Mouse (Mus musculus): ENCODE measurements around the gene Fpr2. TPM values are rescaled to one million over a fixed set of nuclear protein-coding genes. Genes with fewer than 3 reads are reported as not detected.

Gene Fpr2
- polyA plus RNA-seq (2012; rRNA removed), result 19.7 and 24.7 TPM in 2 replicates

DNA sequence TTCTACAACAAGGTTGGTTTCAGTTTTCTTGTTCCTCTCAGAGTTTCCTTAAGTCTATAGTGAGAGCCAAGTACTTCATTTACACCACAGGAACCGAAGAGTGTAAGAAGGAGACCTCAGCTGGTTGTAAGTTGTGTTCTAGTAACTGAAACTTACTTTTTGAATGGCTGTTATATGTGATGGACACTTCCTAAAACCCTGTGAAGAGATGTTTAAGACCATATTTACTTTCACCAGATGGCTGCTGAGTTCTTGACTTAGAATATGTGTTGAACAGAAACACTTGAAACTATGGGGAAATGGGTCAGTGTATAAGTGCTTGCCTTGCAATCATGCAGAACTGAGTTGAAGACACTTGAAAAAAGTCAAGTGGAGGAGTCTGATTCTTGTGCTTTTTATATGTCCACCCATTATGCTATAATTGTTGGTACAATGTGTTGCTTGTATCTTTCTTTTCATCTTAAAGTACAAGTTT is at the start of gene Fpr2, which contains the start of gene Fpr3:
TSS of gene Fpr2 (plus strand) at position 51 of the 475 bp plus-strand sequence.
TSS of gene Fpr3 (plus strand) at position 79 of the 475 bp plus-strand sequence.

DNA sequence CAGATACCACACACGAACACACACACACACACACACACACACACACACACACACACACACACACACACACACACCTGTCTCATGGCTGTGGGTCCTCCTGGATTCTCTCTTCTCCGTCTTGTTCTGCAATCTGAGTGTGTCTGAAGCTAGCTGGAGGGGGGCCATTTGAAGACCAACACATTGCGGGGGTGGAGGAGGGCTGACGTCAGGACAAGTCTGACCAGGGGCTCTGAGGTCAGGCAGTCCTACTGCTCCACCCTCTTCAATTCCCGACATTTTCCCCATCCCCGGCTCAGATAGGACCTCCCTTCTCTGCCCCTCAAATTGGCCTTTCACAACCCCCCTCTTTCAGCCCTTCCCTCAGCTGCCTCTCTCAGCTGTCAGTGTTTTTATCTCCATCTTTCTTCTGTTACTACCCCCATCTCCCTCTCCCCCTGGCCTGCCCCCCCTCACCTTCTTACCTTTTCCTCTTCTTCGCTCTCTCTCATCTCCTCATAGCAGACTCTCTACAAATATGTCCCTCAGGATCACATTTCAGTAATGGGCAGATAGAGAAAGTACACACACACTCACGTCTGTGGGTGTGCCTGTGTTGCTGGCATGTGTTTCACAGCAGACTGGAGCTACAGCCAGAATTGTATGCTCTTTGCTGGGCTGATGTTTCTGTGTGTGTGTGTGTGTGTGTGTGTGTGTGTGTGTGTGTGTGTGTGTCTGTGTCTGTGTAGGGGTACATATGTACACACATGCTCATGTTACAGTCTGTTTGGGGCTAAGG is 32.4 kb upstream of the Fpr2 start, which contains the start of gene Has1:
TSS of gene Has1 (minus strand) at position 142 of the 775 bp plus-strand sequence.

DNA sequence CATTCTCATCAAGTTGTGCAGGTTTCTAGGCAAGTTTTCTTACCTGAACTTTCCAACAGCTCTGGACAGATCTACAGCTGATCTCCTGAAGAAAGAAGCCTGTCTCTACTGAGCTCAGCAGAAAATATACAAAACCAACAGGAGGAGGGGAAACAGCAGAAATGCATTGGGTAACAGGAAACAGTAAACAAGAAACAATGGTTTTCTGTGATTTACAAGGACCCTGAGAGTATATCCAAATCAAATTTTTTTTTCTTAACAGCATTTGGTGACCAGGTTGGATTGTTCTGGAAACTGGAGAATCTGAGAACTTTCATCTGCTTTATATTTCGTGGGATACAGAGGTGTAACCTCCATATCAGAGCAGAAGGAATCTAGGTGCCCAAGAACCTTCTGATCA is 3.8 kb upstream of the Fpr2 start, which contains the start of gene Fpr1:
TSS of gene Fpr1 (minus strand) at position 101 of the 400 bp plus-strand sequence.

Other genes with a start within 250 kb of the Fpr2 start
- not detected in 2 replicates for gene Vmn2r90, start 184.1 kb upstream of the Fpr2 start, polyA plus RNA-seq (2012; rRNA removed)
- 6.8 and 10.5 TPM in 2 replicates for gene Spaca6, start 60.7 kb upstream of the Fpr2 start, polyA plus RNA-seq (2012; rRNA removed)
- 0.08 TPM in 2 replicates for gene Has1, start 32.6 kb upstream of the Fpr2 start, polyA plus RNA-seq (2012; rRNA removed)
- 17.5 and 21.4 TPM in 2 replicates for gene Fpr1, start 3.9 kb upstream of the Fpr2 start, polyA plus RNA-seq (2012; rRNA removed)
- gene Fpr3, start within 50 bp of the Fpr2 start, polyA plus RNA-seq (2012; rRNA removed), result 0.02 TPM in 1 of 2 replicates, not detected in the other
- not detected in 2 replicates for gene Fpr-rs4, start 133.9 kb downstream of the Fpr2 start, polyA plus RNA-seq (2012; rRNA removed)
- gene Vmn2r124, start 161.6 kb downstream of the Fpr2 start, polyA plus RNA-seq (2012; rRNA removed), result not detected in 2 replicates
- gene Vmn2r91, start 197.2 kb downstream of the Fpr2 start, polyA plus RNA-seq (2012; rRNA removed), result not detected in 2 replicates